Mouse (Mus musculus) stomach, embryonic 16.5 days (tissue): ENCODE results near the gene Hscb. TPM values are rescaled to one million over a fixed set of nuclear protein-coding genes. Genes with fewer than 3 reads are reported as not detected.

Experiments used
- ATAC-seq: fragments of 200-750 bp; cut with Nextera tagmentation; 2 replicates; pipeline ENCODE4 v1.8.0; 2017; ENCODE audit warnings: moderate number of reproducible peaks, moderate TSS enrichment; ENCODE audit not compliant: insufficient read depth, low FRiP score
- H3K27ac ChIP-seq: fragments of 300-500 bp; sonication (generic); 2 replicates; pipeline ENCODE4 v1.5.1; 2014; ENCODE audit warnings: low read length
- H3K27me3 ChIP-seq: fragments of 300-500 bp; sonication (generic); 2 replicates; pipeline ENCODE4 v1.6.1; 2014; ENCODE audit warnings: low read length, control low read depth, mixed read lengths; ENCODE audit not compliant: control insufficient read depth, insufficient read depth
- H3K36me3 ChIP-seq: fragments of 300-500 bp; sonication (generic); 2 replicates; pipeline ENCODE4 v1.6.1; 2014; ENCODE audit warnings: low read length; ENCODE audit not compliant: control insufficient read depth, insufficient read depth
- H3K4me1 ChIP-seq: fragments of 300-500 bp; sonication (generic); 2 replicates; pipeline ENCODE4 v1.6.1; 2014; ENCODE audit warnings: low read length, control low read depth, mixed read lengths; ENCODE audit not compliant: control insufficient read depth, insufficient read depth
- H3K4me2 ChIP-seq: fragments of 300-500 bp; sonication (generic); 2 replicates; pipeline ENCODE4 v1.6.1; 2014; ENCODE audit warnings: low read depth, low read length, mixed read lengths
- H3K4me3 ChIP-seq: fragments of 300-500 bp; sonication (generic); replicated peaks from 2 replicates; pipeline ENCODE4 v1.5.1; 2014; ENCODE audit warnings: mild to moderate bottlenecking, low read length
- H3K9ac ChIP-seq: fragments of 300-500 bp; sonication (generic); 2 replicates; pipeline ENCODE4 v1.6.1; 2014; ENCODE audit warnings: low read length
- H3K9me3 ChIP-seq: fragments of 300-500 bp; sonication (generic); replicated peaks from 2 replicates; pipeline ENCODE4 v1.6.1; 2016; ENCODE audit warnings: low read length, control low read depth; ENCODE audit not compliant: control insufficient read depth
- WGBS: fragments of 180-500 bp; shearing (Covaris S2); extraction: QIAGEN DNeasy Blood & Tissue Kit; methylation state at CpG from one replicate; pipeline ENCODE4 v1.1.7; 2014; 5-methylcytosine and 5-hydroxymethylcytosine counted together
- polyA plus RNA-seq: library from polyadenylated mRNA; unstranded; fragments of >200 nt; fragmentation: Nextera tagmentation; extraction: Ambion mirVana; gene quantifications from 2 replicates; pipeline ENCODE4 v1.2.1, GENCODE M21; 2015

The Hscb gene
- polyA plus RNA-seq, 1 experiment from 2014 or later: 28.7 TPM

DNA sequence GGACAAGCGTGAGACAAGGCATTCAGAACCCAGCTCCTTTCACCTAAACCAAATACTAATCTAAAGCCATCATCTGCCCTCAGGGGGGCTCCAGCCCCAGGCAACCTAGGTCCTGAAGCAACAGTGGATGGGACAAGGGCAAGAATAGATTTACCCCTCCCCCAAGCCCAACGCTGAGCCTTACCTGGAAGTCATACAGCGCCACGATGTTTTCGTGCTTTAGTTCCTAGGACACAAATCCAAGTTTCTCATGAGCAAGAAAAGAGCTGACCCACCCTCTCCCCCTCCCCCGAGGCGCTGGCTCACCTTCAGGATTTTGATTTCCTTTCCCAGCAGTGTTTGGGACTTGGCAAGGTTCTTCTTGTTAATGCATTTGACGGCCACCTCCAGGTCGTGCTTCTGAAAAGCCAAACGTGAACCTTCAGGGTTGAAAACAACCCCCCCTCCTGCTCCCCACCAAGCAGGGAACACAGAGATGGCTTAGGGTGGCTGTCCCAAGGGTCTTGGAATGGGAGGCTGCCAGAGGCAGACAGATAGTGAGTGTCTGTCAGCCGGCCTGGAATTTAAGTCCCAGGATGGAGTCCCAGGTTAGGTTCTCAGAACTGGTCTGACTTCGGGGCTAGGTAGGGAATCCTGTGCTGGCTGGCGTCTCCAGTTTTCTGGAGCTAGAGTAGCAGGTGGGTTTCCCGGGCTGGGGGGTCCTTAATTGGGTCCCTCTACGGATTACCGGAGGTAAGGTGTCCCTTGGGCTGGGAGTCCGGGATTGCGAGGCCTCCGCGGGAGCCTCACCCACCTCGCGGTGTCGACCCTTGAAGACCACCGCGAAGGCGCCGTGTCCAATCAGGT, 30.5 kb downstream of the Hscb start:
- peak overlapping the region; percentile 91 for H3K27ac ChIP-seq
- 1% methylated on average over 27 of the region's 27 CpGs for WGBS
- peak overlapping the region; percentile 87 for H3K4me3 ChIP-seq
- H3K27me3 ChIP-seq: no peaks in the 10 kb centered on the region
- peak overlapping the region; percentile 98 for H3K9ac ChIP-seq
- ATAC-seq: no peak
- H3K4me1 ChIP-seq: peaks cover 32% of the 10 kb centered on the region
- H3K36me3 ChIP-seq: peaks cover 3% of the 10 kb centered on the region; the same call in 1 of the 2 replicates
- H3K4me2 ChIP-seq: peak overlapping the region; percentile 96
- H3K9me3 ChIP-seq: no peaks in the 10 kb centered on the region

DNA sequence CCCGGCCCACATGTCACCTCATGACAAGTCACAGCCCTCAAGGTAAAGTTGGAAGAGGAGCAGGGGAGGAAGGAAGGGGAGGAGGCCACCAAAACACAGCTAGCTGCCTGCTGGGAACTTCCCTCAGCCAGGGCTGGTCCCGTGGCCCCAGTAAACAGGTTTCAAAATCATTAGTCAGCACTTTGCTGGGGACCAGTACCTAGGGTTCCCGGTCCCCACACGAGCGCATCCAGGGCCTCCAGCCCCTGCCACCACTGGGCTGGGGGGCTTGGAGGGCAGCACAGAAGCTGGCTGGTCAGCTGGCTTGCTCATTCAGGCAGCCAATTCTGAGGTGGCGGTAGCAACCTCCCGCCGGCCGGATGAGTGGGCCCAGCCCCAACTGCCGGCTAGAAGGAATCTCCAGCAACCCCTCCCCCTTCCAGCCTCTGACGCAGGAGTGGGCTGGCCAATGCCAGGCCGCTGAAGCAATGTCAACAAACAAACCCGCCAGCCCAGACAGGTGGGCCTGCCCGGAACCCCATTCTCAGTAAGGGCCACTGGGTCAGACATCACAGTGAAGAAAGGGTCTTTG, 31.4 kb downstream of the Hscb start:
- Histone ChIP-seq H3K4me1 (peaks cover 32% of the 10 kb centered on the region), H3K9ac (peak overlapping the region; percentile 98), H3K9me3 (no peaks in the 10 kb centered on the region), H3K36me3 (peaks cover 3% of the 10 kb centered on the region; the same call in 1 of the 2 replicates), H3K4me2 (peak overlapping the region; percentile 96), H3K4me3 (peak overlapping the region; percentile 87), H3K27me3 (no peaks in the 10 kb centered on the region), H3K27ac (peak overlapping the region; percentile 91)
- ATAC-seq: peak; percentile 59; the same call in 1 of the 2 replicates
- 1% methylated on average over 14 of the region's 14 CpGs for WGBS

- Histone ChIP-seq H3K4me3 (peak overlapping the region; percentile 87), H3K4me1 (peaks cover 32% of the 10 kb centered on the region), H3K4me2 (peak overlapping the region; percentile 96), H3K27ac (peak overlapping the region; percentile 91), H3K27me3 (no peaks in the 10 kb centered on the region), H3K9me3 (no peaks in the 10 kb centered on the region), H3K9ac (peak overlapping the region; percentile 98), H3K36me3 (peaks cover 3% of the 10 kb centered on the region; the same call in 1 of the 2 replicates)
- ATAC-seq: no peak
- 69% methylated on average over 4 of the region's 4 CpGs for WGBS
Measured at GRCm38 (mm10) chr5:110807453-110807852, 32.1 kb downstream of the Hscb start.

- Histone ChIP-seq H3K9me3 (no peaks in the 10 kb centered on the region), H3K27ac (no peak overlapping the region), H3K4me1 (peaks cover 32% of the 10 kb centered on the region), H3K4me3 (no peak overlapping the region), H3K27me3 (no peaks in the 10 kb centered on the region), H3K4me2 (no peak overlapping the region), H3K36me3 (peaks cover 3% of the 10 kb centered on the region; the same call in 1 of the 2 replicates), H3K9ac (no peak overlapping the region)
- 92% methylated on average over 1 of the region's 1 CpGs for WGBS
- no peak for ATAC-seq
Measured at GRCm38 (mm10) chr5:110806676-110807075, 32.9 kb downstream of the Hscb start.

DNA sequence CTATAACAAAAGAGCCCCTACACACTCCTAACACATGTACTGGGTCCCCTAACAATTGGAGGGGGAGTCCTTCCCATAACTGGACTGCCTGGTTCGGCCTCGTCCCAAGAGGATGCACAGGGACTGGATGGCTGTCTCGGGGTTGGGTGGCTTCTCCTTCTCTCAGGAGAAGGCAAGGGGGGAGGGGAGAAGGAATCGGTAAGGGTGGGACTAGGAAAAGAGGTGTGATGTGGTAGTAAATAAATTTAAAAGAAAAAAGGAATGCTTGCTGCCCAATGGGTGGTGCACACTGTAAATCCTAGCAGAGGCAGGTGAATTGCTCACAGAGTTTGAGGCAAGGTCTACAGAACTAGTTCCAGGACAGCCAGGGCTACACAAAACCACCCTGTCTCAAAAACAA, 33.4 kb downstream of the Hscb start:
- no peak overlapping the region for H3K9ac ChIP-seq
- 86% methylated on average over 4 of the region's 4 CpGs for WGBS

GRCm38 (mm10) chr5:110804012-110804743, 35.4 kb downstream of the Hscb start:
- Histone ChIP-seq H3K4me3 (no peak overlapping the region), H3K27me3 (no peaks in the 10 kb centered on the region), H3K4me1 (peaks cover 37% of the 10 kb centered on the region), H3K9me3 (no peaks in the 10 kb centered on the region), H3K9ac (no peak overlapping the region), H3K27ac (no peak overlapping the region), H3K36me3 (peaks cover 3% of the 10 kb centered on the region; the same call in 1 of the 2 replicates), H3K4me2 (no peak overlapping the region)
- WGBS: 77% methylated on average over 7 of the region's 7 CpGs
- ATAC-seq: no peak

More for the DNA sequence above, 33.4 kb downstream of the Hscb start:
- Histone ChIP-seq H3K27ac (no peak overlapping the region), H3K9me3 (no peaks in the 10 kb centered on the region), H3K36me3 (peaks cover 3% of the 10 kb centered on the region; the same call in 1 of the 2 replicates), H3K4me3 (no peak overlapping the region), H3K27me3 (no peaks in the 10 kb centered on the region), H3K4me1 (peaks cover 33% of the 10 kb centered on the region), H3K4me2 (no peak overlapping the region)
- ATAC-seq: no peak

GRCm38 (mm10) chr5:110802809-110803208, 36.8 kb downstream of the Hscb start:
- Histone ChIP-seq H3K9ac (no peak overlapping the region; the same call in 1 of the 2 replicates), H3K27ac (no peak overlapping the region), H3K36me3 (peaks cover 8% of the 10 kb centered on the region; the same call in 1 of the 2 replicates), H3K4me2 (no peak overlapping the region), H3K9me3 (no peaks in the 10 kb centered on the region), H3K27me3 (no peaks in the 10 kb centered on the region), H3K4me1 (peaks cover 26% of the 10 kb centered on the region), H3K4me3 (no peak overlapping the region)
- ATAC-seq: no peak

- Histone ChIP-seq H3K4me3 (no peak overlapping the region), H3K4me1 (peaks cover 20% of the 10 kb centered on the region), H3K27ac (peak overlapping the region; percentile 47; the same call in 1 of the 2 replicates), H3K27me3 (no peaks in the 10 kb centered on the region), H3K36me3 (peaks cover 9% of the 10 kb centered on the region; the same call in 1 of the 2 replicates), H3K9me3 (no peaks in the 10 kb centered on the region), H3K4me2 (no peak overlapping the region), H3K9ac (peak overlapping the region; percentile 23; the same call in 1 of the 2 replicates)
- WGBS: 80% methylated on average over 4 of the region's 4 CpGs
- ATAC-seq: no peak
Measured at GRCm38 (mm10) chr5:110802186-110802585, 37.4 kb downstream of the Hscb start.
